Mouse (Mus musculus) G1E (cell line): Measurements from ENCODE around the gene Cdca7l. TPM values are rescaled to one million over a fixed set of nuclear protein-coding genes. Genes with fewer than 3 reads are reported as not detected.

ENCODE experiments used
- ATAC-seq: 2 replicates; pipeline ENCODE4 v1.8.0; 2016; ENCODE audit warnings: mild to moderate bottlenecking; ENCODE audit not compliant: insufficient number of reproducible peaks, poor library complexity, low FRiP score, severe bottlenecking; ENCODE audit errors: extremely low read depth
- DNase-seq: peaks from one replicate; pipeline ENCODE4 v3.0.0; 2012; ENCODE audit warnings: low spot score
- H3K27me3 ChIP-seq: 2 replicates; pipeline ENCODE4 v1.6.1; 2012; ENCODE audit warnings: mild to moderate bottlenecking, low read length, inconsistent platforms; ENCODE audit not compliant: insufficient read depth
- H3K36me3 ChIP-seq: replicated peaks from 2 replicates; pipeline ENCODE3; 2012; ENCODE audit warnings: mild to moderate bottlenecking, inconsistent platforms
- H3K4me1 ChIP-seq: 2 replicates; pipeline ENCODE4 v1.6.1; 2012; ENCODE audit warnings: low read depth, low read length, inconsistent platforms, mixed read lengths; ENCODE audit not compliant: insufficient read depth
- H3K4me3 ChIP-seq: 2 replicates; pipeline ENCODE4 v1.5.1; 2012; ENCODE audit warnings: low read depth, mild to moderate bottlenecking, inconsistent platforms, low read length, moderate library complexity, mixed read lengths
- H3K9me3 ChIP-seq: replicated peaks from 2 replicates; pipeline ENCODE4 v1.6.1; 2012; ENCODE audit warnings: inconsistent platforms
- CTCF ChIP-seq: IDR thresholded peaks from 2 replicates; pipeline ENCODE4 v1.5.1; 2012; ENCODE audit warnings: low read depth, low read length, inconsistent platforms, mixed read lengths
- GATA1 ChIP-seq: IDR thresholded peaks from 2 replicates; pipeline ENCODE4 v1.6.1; 2012; ENCODE audit warnings: borderline replicate concordance, low read length, inconsistent platforms, mixed read lengths
- GATA2 ChIP-seq: IDR thresholded peaks from 2 replicates; pipeline ENCODE4 v1.6.1; 2012; ENCODE audit warnings: low read depth, low read length, inconsistent platforms, borderline replicate concordance
- POLR2AphosphoS5 ChIP-seq: IDR thresholded peaks from 2 replicates; pipeline ENCODE4 v1.6.1; 2012; ENCODE audit warnings: low read depth, low read length, inconsistent platforms; ENCODE audit not compliant: insufficient replicate concordance
- TAL1 ChIP-seq: conservative IDR thresholded peaks from 2 replicates; pipeline ENCODE4 v1.6.1; 2012; ENCODE audit warnings: low read depth, low read length, inconsistent platforms, mixed read lengths
- polyA plus RNA-seq: library from polyadenylated mRNA; stranded (reverse); fragments of >175 nt; gene quantifications from 2 replicates; pipeline ENCODE4 v1.2.3, GENCODE M21; 2012
- total RNA-seq, 2 experiments: library from RNA; stranded (forward) in 1 of 2; stranded (reverse) in 1 of 2; fragments of 200-1000 nt in 1 of 2; fragments of >200 nt in 1 of 2; fragmentation: Nextera tagmentation in 1 of 2; gene quantifications; 2 replicates each; pipeline ENCODE4 v1.2.3; 2014 to 2017

Cdca7l gene
- total and polyA plus RNA-seq, 3 experiments = 6.8 to 19.9 (median 15.0) TPM

- Histone ChIP-seq H3K4me1 (no peaks in the 10 kb centered on the region), H3K9me3 (peaks cover 13% of the 10 kb centered on the region; the same call in 1 of the 2 replicates), H3K36me3 (no peaks in the 10 kb centered on the region), H3K27me3 (no peaks in the 10 kb centered on the region), H3K4me3 (no peak overlapping the region)
- DNase-seq = no peak
- no peak for TF ChIP-seq CTCF
- TF ChIP-seq GATA1 = no peak
- TF ChIP-seq POLR2AphosphoS5 = no peak
- no peak for TF ChIP-seq GATA2
- no peak for TF ChIP-seq TAL1
- no peak for ATAC-seq
These were observed 107.3 kb downstream of the Cdca7l start for GRCm38 (mm10) chr12:117911396-117911795.

- DNase-seq (no peak), ATAC-seq (no peak)
- Histone ChIP-seq H3K4me1 (no peaks in the 10 kb centered on the region), H3K36me3 (no peaks in the 10 kb centered on the region), H3K4me3 (no peak overlapping the region), H3K9me3 (peaks cover 13% of the 10 kb centered on the region; the same call in 1 of the 2 replicates), H3K27me3 (no peaks in the 10 kb centered on the region)
- TF ChIP-seq POLR2AphosphoS5 (no peak), CTCF (no peak), GATA2 (no peak), GATA1 (no peak), TAL1 (no peak)
These were observed 110.6 kb downstream of the Cdca7l start for GRCm38 (mm10) chr12:117914613-117915245.

- Histone ChIP-seq H3K9me3 (0 out of 2 replicates have a peak, but pooled peaks cover 10% of the 10 kb centered on the region), H3K4me3 (no peak overlapping the region), H3K27me3 (no peaks in the 10 kb centered on the region), H3K36me3 (no peaks in the 10 kb centered on the region), H3K4me1 (no peaks in the 10 kb centered on the region)
- DNase-seq (no peak), ATAC-seq (no peak)
- TF ChIP-seq GATA2 = no peak
- TF ChIP-seq POLR2AphosphoS5 = no peak
- TF ChIP-seq CTCF = no peak
- TF ChIP-seq GATA1 = no peak
- no peak for TF ChIP-seq TAL1
These were observed 111.9 kb downstream of the Cdca7l start for GRCm38 (mm10) chr12:117915826-117916588.
